Comparison of ENCODE assay signal across 16 mouse cellular contexts in the genomic region with DNA sequence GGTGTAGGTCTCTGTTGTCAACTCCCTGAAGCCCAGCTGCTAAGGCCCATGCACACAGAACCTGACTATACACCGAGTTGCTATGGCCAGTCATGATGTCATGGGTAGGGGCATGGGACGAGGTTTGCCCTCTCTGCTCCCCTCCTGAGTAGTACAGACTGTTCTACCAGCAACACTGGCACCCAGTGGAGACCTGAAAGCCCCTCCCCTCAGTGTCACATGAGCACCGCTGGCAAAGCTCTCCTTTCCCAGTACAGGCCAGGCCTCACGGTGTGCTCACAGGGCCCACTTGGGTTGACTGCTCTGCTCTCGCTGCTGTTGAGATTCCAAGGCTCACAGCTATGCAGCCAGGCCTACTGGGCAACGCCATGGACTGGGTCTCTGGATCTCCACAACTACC. TPM values are rescaled to one million over a fixed set of nuclear protein-coding genes. Genes with fewer than 3 reads are reported as not detected.
A peak's percentile ranks its signal among the peaks of the same experiment; 100 is the strongest.
DNase-seq lines count a peak whose midpoint lies in the region; ATAC-seq and TF ChIP-seq lines count a peak whose summit lies in the region.
"Had no signal": no experiment of that assay in that cellular context is flagged by ENCODE, and none has a peak within 500 bp of the region (broad histone marks: within the 10 kb centered on the region; RNA-seq: fewer than 3 reads in every experiment).

No protein-coding gene starts in this region.

- no peak overlapping the region for H3K27ac ChIP-seq in kidney, postnatal 0 days
- H3K27ac ChIP-seq in midbrain, embryonic 11.5 days (ENCODE audit: low read depth, low read length) = no peak overlapping the region
- H3K27ac ChIP-seq in midbrain, embryonic 10.5 days (replicated peaks) = no peak overlapping the region
- no peak overlapping the region for H3K27ac ChIP-seq in lung, postnatal 0 days (ENCODE audit: low read length)
- H3K27ac ChIP-seq in stomach, postnatal 0 days (replicated peaks) = no peak overlapping the region
- H3K27ac ChIP-seq: embryonic facial prominence, embryonic 10.5 days; forebrain, embryonic 13.5 days; heart, embryonic 10.5 days; hindbrain, embryonic 13.5 days had no signal

- no peak overlapping the region for H3K4me3 ChIP-seq in kidney, postnatal 0 days (replicated peaks; ENCODE audit: low read depth, low read length)
- H3K4me3 ChIP-seq in midbrain, embryonic 11.5 days (ENCODE audit: low read depth, low read length) = no peak overlapping the region
- H3K4me3 ChIP-seq in midbrain, embryonic 10.5 days = no peak overlapping the region
- H3K4me3 ChIP-seq in lung, postnatal 0 days (ENCODE audit: low read depth, low read length) = no peak overlapping the region
- no peak overlapping the region for H3K4me3 ChIP-seq in stomach, postnatal 0 days (ENCODE audit: low read depth, low read length)
- H3K4me3 ChIP-seq: embryonic facial prominence, embryonic 10.5 days; forebrain, embryonic 13.5 days; heart, embryonic 10.5 days; hindbrain, embryonic 13.5 days had no signal

- no peaks in the 10 kb centered on the region for H3K27me3 ChIP-seq in kidney, postnatal 0 days (ENCODE audit: insufficient read depth, low read length)
- H3K27me3 ChIP-seq in midbrain, embryonic 11.5 days (ENCODE audit: control insufficient read depth, insufficient read depth, low read length) = peaks cover 2% of the 10 kb centered on the region; the same call in 1 of the 2 replicates
- H3K27me3 ChIP-seq in midbrain, embryonic 10.5 days (ENCODE audit: low read depth, poor library complexity, severe bottlenecking) = peaks cover 11% of the 10 kb centered on the region
- H3K27me3 ChIP-seq in lung, postnatal 0 days (replicated peaks; ENCODE audit: insufficient read depth, low read length) = no peaks in the 10 kb centered on the region
- H3K27me3 ChIP-seq in stomach, postnatal 0 days (ENCODE audit: control insufficient read depth, insufficient read depth, low read length) = no peaks in the 10 kb centered on the region

- no peak for TF ChIP-seq EP300 in lung, postnatal 0 days (IDR thresholded peaks at IDR 0.05)
- no peak for TF ChIP-seq EP300 in stomach, postnatal 0 days (optimal IDR thresholded peaks at IDR 0.05)

- no peaks in the 10 kb centered on the region for H3K4me1 ChIP-seq in kidney, postnatal 0 days (replicated peaks; ENCODE audit: insufficient read depth, low read length)
- no peaks in the 10 kb centered on the region for H3K4me1 ChIP-seq in midbrain, embryonic 11.5 days (ENCODE audit: control insufficient read depth, insufficient read depth, low read length)
- peaks cover under 1% of the 10 kb centered on the region; the same call in 1 of the 2 replicates for H3K4me1 ChIP-seq in midbrain, embryonic 10.5 days
- H3K4me1 ChIP-seq in lung, postnatal 0 days (ENCODE audit: insufficient read depth, low read depth, low read length) = no peaks in the 10 kb centered on the region
- H3K4me1 ChIP-seq in stomach, postnatal 0 days (replicated peaks; ENCODE audit: control insufficient read depth, insufficient read depth) = no peaks in the 10 kb centered on the region
- H3K4me1 ChIP-seq: heart, embryonic 10.5 days had no signal

- H3K4me2 ChIP-seq in kidney, postnatal 0 days (ENCODE audit: low read length) = no peak overlapping the region
- H3K4me2 ChIP-seq in midbrain, embryonic 11.5 days = no peak overlapping the region
- no peak overlapping the region for H3K4me2 ChIP-seq in lung, postnatal 0 days (replicated peaks; ENCODE audit: low read depth, low read length)
- H3K4me2 ChIP-seq in stomach, postnatal 0 days (replicated peaks; ENCODE audit: low read depth) = no peak overlapping the region
- H3K4me2 ChIP-seq: forebrain, embryonic 13.5 days; hindbrain, embryonic 13.5 days had no signal

- DNase-seq in kidney, postnatal 0 days (ENCODE audit: low spot score) = no peak
- DNase-seq in kidney, postnatal 4 days = no peak
- DNase-seq in midbrain, embryonic 11.5 days (ENCODE audit: low spot score, missing footprints) = no peak
- DNase-seq in midbrain, embryonic 10.5 days (ENCODE audit: low spot score) = no peak
- peak; percentile 55 for DNase-seq in lung, postnatal 0 days (ENCODE audit: low spot score)
- no peak for DNase-seq in stomach, postnatal 0 days (ENCODE audit: low spot score)
- no peak for DNase-seq in right cerebral cortex, postnatal 10 days (ENCODE audit: low spot score in 2 of 2)
- DNase-seq: cerebellum, adult 9-10 months; gastrocnemius, postnatal 36 days; heart, postnatal 14 days; kidney, adult 9 months; thymus, postnatal 14 days had no signal

- H3K36me3 ChIP-seq in kidney, postnatal 0 days (ENCODE audit: insufficient read depth, low read length) = no peaks in the 10 kb centered on the region
- no peaks in the 10 kb centered on the region for H3K36me3 ChIP-seq in midbrain, embryonic 11.5 days (ENCODE audit: control insufficient read depth, insufficient read depth, low read length)
- no peaks in the 10 kb centered on the region for H3K36me3 ChIP-seq in midbrain, embryonic 10.5 days
- no peaks in the 10 kb centered on the region for H3K36me3 ChIP-seq in lung, postnatal 0 days (ENCODE audit: insufficient read depth, low read length)
- no peaks in the 10 kb centered on the region for H3K36me3 ChIP-seq in stomach, postnatal 0 days (ENCODE audit: control insufficient read depth, insufficient read depth, low read length)
- H3K36me3 ChIP-seq: embryonic facial prominence, embryonic 10.5 days; heart, embryonic 10.5 days; hindbrain, embryonic 13.5 days had no signal

- WGBS in kidney, postnatal 0 days = 72% methylated on average over 6 of the region's 6 CpGs
- 75% methylated on average over 6 of the region's 6 CpGs for WGBS in midbrain, embryonic 11.5 days
- WGBS in midbrain, embryonic 10.5 days = 66% methylated on average over 6 of the region's 6 CpGs
- 47% methylated on average over 6 of the region's 6 CpGs for WGBS in lung, postnatal 0 days
- 75% methylated on average over 6 of the region's 6 CpGs for WGBS in stomach, postnatal 0 days

- H3K9ac ChIP-seq in kidney, postnatal 0 days (ENCODE audit: low read depth, low read length) = no peak overlapping the region
- no peak overlapping the region for H3K9ac ChIP-seq in midbrain, embryonic 11.5 days (ENCODE audit: low read length)
- no peak overlapping the region for H3K9ac ChIP-seq in lung, postnatal 0 days (replicated peaks; ENCODE audit: low read depth)
- no peak overlapping the region for H3K9ac ChIP-seq in stomach, postnatal 0 days (ENCODE audit: low read length)
- H3K9ac ChIP-seq: forebrain, embryonic 13.5 days; hindbrain, embryonic 13.5 days had no signal

- no peaks in the 10 kb centered on the region for H3K9me3 ChIP-seq in kidney, postnatal 0 days (replicated peaks; ENCODE audit: low read length)
- no peaks in the 10 kb centered on the region for H3K9me3 ChIP-seq in midbrain, embryonic 11.5 days (ENCODE audit: control insufficient read depth, low read length)
- no peaks in the 10 kb centered on the region for H3K9me3 ChIP-seq in midbrain, embryonic 10.5 days (replicated peaks)
- H3K9me3 ChIP-seq in lung, postnatal 0 days (ENCODE audit: low read length) = no peaks in the 10 kb centered on the region
- no peaks in the 10 kb centered on the region for H3K9me3 ChIP-seq in stomach, postnatal 0 days (ENCODE audit: control insufficient read depth, low read length)
- H3K9me3 ChIP-seq: embryonic facial prominence, embryonic 10.5 days; forebrain, embryonic 13.5 days; heart, embryonic 10.5 days; hindbrain, embryonic 13.5 days had no signal

- ATAC-seq in kidney, postnatal 0 days (replicated peaks; ENCODE audit: low FRiP score, low read depth) = peak; percentile 63; the same call in 1 of the 2 replicates
- 0 out of 2 replicates have a peak, but pooled peaks have one; percentile 7 for ATAC-seq in midbrain, embryonic 11.5 days (ENCODE audit: low FRiP score)
- peak; percentile 89 for ATAC-seq in lung, postnatal 0 days
- peak; percentile 10; the same call in 1 of the 2 replicates for ATAC-seq in stomach, postnatal 0 days (ENCODE audit: low FRiP score, low TSS enrichment)
- ATAC-seq: forebrain, embryonic 13.5 days had no signal

- no peak for TF ChIP-seq CTCF in kidney, postnatal 0 days (IDR thresholded peaks at IDR 0.05; ENCODE audit: low read depth)
- no peak for TF ChIP-seq CTCF in lung, postnatal 0 days (IDR thresholded peaks at IDR 0.05)
- no peak for TF ChIP-seq CTCF in stomach, postnatal 0 days (IDR thresholded peaks at IDR 0.05; ENCODE audit: low read depth)

RNA-seq across cellular contexts. Expression of gene Ism2, which starts 5.6 kb away (rescaled TPM):
- 0.39 and 0.46 TPM in 2 replicates for polyA plus RNA-seq in kidney, postnatal 0 days (2015; fragmentation: Nextera tagmentation; extraction: Ambion mirVana)
- polyA plus RNA-seq in midbrain, embryonic 11.5 days (2014; fragmentation: Nextera tagmentation; extraction: Ambion mirVana) = 0.52 and 0.53 TPM in 2 replicates
- polyA plus RNA-seq in midbrain, embryonic 10.5 days (2016; fragmentation: Nextera tagmentation; extraction: Ambion mirVana) = 0.99 and 1.4 TPM in 2 replicates
- 0.75 and 2.2 TPM in 2 replicates for polyA plus RNA-seq in lung, postnatal 0 days (2015; fragmentation: Nextera tagmentation; extraction: Ambion mirVana)
- polyA plus RNA-seq in stomach, postnatal 0 days (2015; fragmentation: Nextera tagmentation; extraction: Ambion mirVana) = 0.28 and 0.34 TPM in 2 replicates

RNA-seq across cellular contexts. Expression of gene Ahsa1, which starts 27.7 kb away (rescaled TPM):
- 149 and 157 TPM in 2 replicates for polyA plus RNA-seq in kidney, postnatal 0 days (2015; fragmentation: Nextera tagmentation; extraction: Ambion mirVana)
- 215 and 230 TPM in 2 replicates for polyA plus RNA-seq in midbrain, embryonic 11.5 days (2014; fragmentation: Nextera tagmentation; extraction: Ambion mirVana)
- polyA plus RNA-seq in midbrain, embryonic 10.5 days (2016; fragmentation: Nextera tagmentation; extraction: Ambion mirVana) = 243 and 272 TPM in 2 replicates
- 101 and 116 TPM in 2 replicates for polyA plus RNA-seq in lung, postnatal 0 days (2015; fragmentation: Nextera tagmentation; extraction: Ambion mirVana)
- polyA plus RNA-seq in stomach, postnatal 0 days (2015; fragmentation: Nextera tagmentation; extraction: Ambion mirVana) = 94.9 and 96.1 TPM in 2 replicates

RNA-seq across cellular contexts. Expression of gene Vipas39, which starts 27.9 kb away (rescaled TPM):
- polyA plus RNA-seq in kidney, postnatal 0 days (2015; fragmentation: Nextera tagmentation; extraction: Ambion mirVana) = 38.1 and 44.1 TPM in 2 replicates
- polyA plus RNA-seq in midbrain, embryonic 11.5 days (2014; fragmentation: Nextera tagmentation; extraction: Ambion mirVana) = 59.6 and 64.5 TPM in 2 replicates
- 54.8 and 59.6 TPM in 2 replicates for polyA plus RNA-seq in midbrain, embryonic 10.5 days (2016; fragmentation: Nextera tagmentation; extraction: Ambion mirVana)
- polyA plus RNA-seq in lung, postnatal 0 days (2015; fragmentation: Nextera tagmentation; extraction: Ambion mirVana) = 24.1 and 25.7 TPM in 2 replicates
- 20.7 and 22.3 TPM in 2 replicates for polyA plus RNA-seq in stomach, postnatal 0 days (2015; fragmentation: Nextera tagmentation; extraction: Ambion mirVana)

RNA-seq across cellular contexts. Expression of gene Noxred1, which starts 55.4 kb away (rescaled TPM):
- 0.17 TPM in 1 of 2 replicates, not detected in the other for polyA plus RNA-seq in kidney, postnatal 0 days (2015; fragmentation: Nextera tagmentation; extraction: Ambion mirVana)
- polyA plus RNA-seq in midbrain, embryonic 11.5 days (2014; fragmentation: Nextera tagmentation; extraction: Ambion mirVana) = 0.87 and 1.5 TPM in 2 replicates
- polyA plus RNA-seq in midbrain, embryonic 10.5 days (2016; fragmentation: Nextera tagmentation; extraction: Ambion mirVana) = 0.82 and 0.83 TPM in 2 replicates
- 0.18 and 0.29 TPM in 2 replicates for polyA plus RNA-seq in lung, postnatal 0 days (2015; fragmentation: Nextera tagmentation; extraction: Ambion mirVana)
- 0.11 TPM in 1 of 2 replicates, not detected in the other for polyA plus RNA-seq in stomach, postnatal 0 days (2015; fragmentation: Nextera tagmentation; extraction: Ambion mirVana)

Comparison
In these comparisons a context has a peak if more than half of its experiments do, and no peak if none do; other contexts are left out.
1. ATAC-seq: peak in every context shown above with its lines; median percentile 89 in lung, postnatal 0 days; 63 in kidney, postnatal 0 days; 10 in stomach, postnatal 0 days; 7 in midbrain, embryonic 11.5 days.